Mouse (Mus musculus) forelimb bud, embryonic 11.5 days (tissue): ENCODE data around the gene Neu4.
"Not testable (repeated sequence)": the region's sequence is repeated elsewhere in the genome, so short reads cannot be mapped to it uniquely, and the experiment has no call there.

Experiments
- DNase-seq: peaks from one replicate; pipeline ENCODE4 v3.0.0-alpha.2; 2012; ENCODE audit warnings: low read depth, low spot score

The Neu4 gene

DNA sequence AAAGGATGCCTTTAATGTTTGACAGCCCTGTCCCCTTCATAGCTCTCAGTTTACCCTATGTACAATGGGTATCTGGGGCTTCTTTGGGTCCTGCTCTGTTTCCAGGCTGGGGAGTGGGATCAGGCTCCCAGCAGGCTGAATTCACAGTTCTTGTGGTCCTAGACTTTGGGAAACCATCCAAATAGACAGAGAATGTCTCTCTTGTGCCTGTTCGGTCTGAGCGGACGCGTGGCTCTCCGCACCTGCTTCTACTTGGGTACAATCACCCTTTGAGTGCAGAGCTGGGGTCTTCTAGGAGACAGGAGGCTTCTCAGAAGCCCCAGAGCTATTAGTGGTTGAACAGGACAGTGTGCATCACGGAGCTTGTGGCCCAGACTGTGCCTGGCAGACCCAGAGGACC lies at the start of gene Neu4:
Neu4 (plus strand) TSS at position 301 of the 400 bp plus-strand sequence.
- DNase-seq, result no peak

DNA sequence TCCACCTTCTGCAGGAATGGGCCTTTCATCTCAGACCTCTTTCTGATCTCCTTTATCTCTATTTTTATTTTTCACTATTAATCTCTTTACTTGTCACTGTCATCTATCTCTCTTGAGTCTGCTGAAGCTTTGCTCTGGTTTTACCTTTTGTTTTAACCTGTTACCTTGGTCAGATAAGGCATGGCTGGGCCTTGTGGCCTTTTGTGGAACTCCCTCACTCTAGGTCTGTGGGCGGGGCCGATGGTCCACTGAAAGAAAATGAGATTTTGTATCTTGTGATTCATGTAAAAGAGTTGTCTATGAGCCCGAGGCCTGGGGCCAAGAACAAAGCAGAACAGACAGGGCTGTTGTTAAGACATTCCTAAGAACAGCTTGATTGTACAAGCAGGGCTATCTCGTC lies 49.5 kb upstream of the Neu4 start:
- DNase-seq, result not testable (repeated sequence)

DNA sequence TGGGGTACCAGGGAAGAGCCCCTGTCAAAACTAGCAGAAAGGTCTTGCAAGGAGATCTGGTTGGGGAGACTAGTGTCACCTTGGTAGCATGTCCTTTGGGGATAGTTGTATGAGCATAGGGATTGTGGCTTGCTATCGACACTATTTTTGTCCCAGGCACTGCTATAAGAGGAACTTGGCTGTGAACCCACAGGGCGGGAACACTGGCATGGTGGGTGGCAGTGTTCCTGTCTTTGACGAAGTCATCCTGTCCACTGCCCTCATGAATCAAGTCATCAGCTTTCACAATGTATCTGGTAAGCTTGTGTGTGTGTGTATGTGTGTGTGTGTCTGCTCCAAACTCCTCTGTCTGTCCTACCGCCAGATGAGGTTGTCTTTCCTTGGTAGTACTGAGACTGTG lies 44.5 kb upstream of the Neu4 start:
- not testable (repeated sequence) for DNase-seq

DNA sequence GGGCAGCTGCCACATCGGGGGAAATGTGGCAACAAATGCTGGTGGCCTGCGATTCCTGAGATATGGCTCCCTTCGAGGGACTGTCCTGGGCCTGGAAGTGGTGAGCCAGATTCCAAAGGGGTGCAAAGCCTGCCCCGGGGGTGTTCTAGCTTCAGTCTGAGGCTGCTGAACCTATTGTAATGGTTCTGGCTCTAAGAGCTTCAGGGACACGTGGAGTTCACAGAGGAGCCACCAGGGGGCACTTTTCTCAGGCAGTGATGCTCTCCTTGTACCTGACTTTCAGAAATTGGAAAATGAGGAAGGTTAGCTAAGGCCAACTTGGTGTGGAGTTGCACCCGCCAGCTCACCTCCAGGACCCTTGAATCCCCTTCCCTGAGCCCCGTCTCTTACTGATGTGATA lies 42.0 kb upstream of the Neu4 start:
- not testable (repeated sequence) for DNase-seq

DNA sequence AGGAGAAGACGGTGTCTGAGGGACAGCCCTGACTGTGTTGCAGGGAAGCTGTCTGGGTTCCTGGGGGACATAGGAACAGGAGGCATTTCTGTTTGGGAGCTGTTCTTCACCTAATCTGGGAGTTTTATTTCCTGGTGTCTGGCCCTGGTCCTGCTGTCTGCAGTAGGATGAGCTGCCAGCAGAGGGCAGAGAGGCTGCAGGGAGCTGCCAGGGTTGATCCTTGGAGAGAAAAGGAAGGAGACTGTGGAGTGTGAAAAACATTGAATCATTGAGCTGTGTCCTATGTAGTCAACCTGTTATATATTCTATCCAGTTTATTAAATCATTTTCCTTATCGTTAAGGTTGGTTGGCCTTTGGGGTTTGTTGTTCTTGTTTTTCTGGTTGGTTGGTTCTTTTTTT lies 39.3 kb upstream of the Neu4 start:
- not testable (repeated sequence) for DNase-seq

DNA sequence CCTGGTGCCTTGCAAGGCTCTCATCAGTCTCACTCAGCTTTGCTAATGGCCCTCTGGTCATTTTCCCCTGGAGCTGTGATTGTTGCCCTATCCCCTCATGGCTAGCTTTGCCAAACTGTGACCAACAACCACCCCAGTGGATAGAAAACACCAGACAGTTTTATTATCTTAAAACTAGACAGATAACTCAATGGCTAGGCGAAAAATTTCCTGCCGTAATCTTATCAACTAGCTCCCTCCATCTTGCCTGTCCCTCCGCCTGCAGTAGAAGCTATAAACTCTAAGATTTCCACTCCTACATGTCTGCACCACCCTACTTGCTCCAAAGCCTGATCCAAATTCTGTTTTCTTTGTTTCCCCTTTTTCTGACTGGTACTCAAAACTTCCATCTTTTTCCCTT lies 34.1 kb upstream of the Neu4 start:
- no peak for DNase-seq

DNA sequence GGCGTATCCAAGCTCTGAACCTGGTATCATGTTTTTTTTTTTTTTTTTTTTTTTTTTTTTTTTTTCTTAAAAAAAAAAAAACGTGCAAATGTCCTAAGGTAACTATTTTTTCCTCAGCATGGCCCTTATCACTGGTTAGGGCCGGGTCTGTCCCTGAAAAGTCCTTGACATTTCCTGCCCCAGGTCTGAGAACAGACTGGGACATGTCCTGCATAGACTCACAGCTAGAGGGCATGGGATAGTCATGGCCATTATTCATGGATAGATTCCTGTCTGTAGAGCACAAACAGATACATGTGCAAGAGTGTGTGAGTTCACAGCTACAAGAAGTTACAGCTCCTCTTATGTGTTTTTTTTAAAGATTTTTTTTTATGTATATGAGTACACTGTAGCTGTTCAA lies 31.5 kb upstream of the Neu4 start:
- no peak for DNase-seq

DNA sequence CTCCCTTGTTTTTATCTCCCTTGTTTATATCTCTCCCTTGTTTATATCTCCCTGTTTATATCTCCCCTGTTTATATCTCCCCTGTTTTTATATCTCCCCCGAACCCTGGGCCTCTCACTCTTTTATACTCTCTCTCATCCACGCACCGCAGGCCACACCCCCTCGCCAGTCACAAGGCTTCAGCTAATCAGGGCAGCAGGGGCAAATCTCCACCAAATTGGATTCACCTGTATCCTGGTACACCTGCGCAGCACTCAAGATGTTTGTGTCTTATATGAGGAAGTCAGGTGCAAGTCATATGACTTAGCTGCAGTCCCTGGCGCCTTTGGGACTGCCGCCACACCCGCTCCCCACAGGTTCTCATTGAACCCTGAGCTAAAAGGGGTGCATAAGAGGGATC lies 30.0 kb upstream of the Neu4 start, which contains the start of gene Gal3st2c:
Gal3st2c (plus strand) TSS at position 301 of the 400 bp plus-strand sequence.
- DNase-seq, result not testable (repeated sequence)

DNA sequence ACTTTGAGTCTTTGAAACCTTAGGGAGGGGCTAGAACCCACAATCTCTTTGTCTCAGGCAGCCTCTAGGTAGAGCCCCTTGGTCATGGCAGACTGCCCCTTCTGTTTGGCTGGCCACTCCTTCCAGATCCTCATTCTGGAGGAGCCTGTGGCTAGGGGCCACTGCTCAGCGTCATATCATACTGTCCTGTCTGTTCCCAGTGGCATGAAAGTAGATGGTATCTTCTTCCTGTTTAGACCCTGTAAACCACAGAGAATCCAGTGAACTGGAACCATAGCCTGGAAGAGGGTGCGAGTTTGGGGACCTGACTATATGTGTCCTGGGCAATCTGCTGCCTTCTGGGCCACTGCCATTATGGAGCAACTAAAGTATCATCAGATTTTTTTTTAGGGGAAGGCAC lies 29.2 kb upstream of the Neu4 start:
- not testable (repeated sequence) for DNase-seq

DNA sequence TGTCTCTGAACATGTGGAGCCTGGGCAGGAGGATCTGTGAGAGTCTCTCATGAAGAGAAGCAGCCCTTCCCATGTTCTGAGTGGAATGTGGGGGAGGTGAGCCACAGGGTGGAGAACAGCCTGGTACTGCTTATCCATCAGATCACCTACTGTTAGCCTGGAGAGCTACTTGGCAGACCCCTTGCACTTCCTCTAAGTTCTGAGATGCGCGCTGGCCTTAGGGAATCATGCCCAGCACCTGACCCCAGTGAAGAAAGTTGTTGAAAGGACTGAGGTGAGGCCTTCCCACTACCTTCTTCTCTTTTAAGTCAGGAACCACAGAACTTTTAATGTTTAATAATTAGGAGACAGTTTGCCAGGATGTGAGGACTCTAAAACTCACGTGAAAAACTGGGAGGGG lies 28.8 kb upstream of the Neu4 start:
- not testable (repeated sequence) for DNase-seq

DNA sequence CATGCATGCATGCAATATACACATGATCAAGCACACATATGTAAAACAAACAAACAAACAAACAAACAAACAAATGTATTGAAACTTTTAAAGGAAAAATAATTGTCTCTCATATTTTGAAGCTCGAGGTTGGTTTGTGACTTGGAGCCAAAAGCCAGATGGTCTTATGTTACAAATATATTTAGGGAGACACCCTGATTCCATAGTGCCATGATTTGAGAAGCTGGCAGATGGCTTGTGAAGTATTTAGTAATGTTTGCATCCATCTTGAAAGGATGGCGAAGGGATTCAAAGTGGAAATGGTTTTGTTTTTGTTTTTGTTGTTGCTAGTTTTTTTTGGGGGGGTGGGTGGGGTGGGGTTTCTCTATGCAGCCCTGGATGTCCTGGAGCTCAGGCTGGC lies 19.2 kb upstream of the Neu4 start:
- no peak for DNase-seq

DNA sequence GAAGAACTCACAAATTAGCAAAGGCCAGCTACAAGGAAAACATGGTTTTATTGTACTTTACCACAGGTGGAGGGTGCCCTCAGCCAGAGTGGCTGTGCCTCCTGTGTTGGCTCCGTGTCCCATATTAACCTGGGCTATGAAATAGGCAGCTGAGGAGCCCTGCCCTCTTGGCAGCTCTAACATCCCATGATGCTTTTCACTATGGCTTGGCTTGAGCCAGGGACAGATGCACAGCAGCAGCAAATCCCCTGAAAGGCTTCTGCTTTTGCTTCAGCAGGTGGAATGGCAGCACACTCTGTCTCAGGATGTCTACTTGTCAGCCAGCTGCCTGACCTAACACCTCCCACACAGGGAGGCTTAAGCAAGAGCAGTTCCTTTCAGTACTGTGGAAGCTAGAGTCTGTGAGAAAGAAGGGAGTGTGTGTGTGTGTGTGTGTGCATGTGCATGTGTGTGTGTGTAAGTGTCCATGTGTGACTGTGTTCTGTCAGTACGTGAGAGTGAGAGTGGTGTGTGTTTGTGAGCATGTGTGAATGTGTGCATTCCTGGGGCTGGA lies 14.2 kb upstream of the Neu4 start:
- not testable (repeated sequence) for DNase-seq

DNA sequence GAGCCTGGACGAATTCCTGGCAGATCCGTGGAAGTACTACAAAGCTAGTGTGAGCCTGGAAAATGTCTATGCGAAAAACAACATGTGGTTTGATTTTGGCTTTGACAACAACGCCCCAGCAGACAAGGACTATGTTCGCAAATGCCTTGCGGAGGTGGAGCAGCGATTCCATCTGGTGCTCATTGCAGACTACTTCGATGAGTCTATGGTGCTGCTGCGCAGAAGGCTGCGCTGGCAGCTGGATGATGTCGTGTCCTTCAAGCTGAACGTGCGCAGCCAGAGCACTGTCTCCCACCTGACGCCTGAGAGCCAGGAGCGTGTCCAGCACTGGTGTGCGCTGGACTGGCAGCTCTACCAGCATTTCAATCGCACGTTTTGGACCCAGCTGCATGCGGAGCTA lies 11.4 kb upstream of the Neu4 start:
- not testable (repeated sequence) for DNase-seq

DNA sequence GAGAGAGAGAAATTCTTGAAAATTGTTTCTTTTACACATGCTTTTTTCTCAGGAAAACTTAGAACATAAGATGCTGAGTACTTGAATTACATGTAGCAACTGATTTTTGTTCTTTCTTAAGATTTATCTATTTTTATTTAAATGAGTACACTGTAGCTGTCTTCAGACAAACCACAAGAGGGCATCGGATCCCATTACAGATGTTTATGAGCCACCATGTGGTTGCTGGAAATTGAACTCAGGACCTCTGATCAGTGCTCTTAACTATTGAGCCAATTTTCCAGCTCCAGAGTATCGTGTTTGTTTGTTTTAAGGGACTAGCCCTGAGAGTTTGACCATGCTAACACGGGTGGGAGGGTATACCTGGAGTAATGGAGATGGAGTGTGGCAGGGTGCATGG lies 8.6 kb upstream of the Neu4 start:
- DNase-seq, result no peak

DNA sequence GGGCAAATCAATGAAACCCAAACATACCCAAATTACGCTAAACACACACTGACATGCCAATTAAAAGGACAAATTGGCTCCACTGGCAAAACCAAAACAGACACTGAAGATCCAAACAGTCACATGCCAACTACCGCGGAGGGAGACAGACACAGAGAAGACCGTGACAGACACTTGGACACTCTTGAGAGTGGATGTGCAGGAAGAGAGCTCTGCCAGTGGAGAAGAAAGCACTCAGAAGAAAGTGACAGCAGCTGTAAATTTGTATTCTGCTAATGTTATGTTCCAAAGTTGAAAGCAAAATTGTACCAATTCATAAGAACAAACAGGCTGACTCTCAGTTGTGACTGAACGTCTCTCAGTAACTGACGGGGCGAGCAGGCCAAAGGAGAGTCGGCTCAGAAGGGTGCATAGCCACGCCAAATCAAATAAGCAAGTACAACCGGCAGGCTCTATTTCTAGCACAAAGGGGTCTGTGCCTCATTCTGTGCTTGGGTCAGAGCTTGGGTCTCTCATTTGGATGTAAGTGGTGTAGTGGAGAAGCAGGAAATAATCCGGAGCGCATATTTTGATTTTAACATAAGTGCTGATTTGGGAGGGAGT lies 7.4 kb downstream of the Neu4 start:
- no peak for DNase-seq

DNA sequence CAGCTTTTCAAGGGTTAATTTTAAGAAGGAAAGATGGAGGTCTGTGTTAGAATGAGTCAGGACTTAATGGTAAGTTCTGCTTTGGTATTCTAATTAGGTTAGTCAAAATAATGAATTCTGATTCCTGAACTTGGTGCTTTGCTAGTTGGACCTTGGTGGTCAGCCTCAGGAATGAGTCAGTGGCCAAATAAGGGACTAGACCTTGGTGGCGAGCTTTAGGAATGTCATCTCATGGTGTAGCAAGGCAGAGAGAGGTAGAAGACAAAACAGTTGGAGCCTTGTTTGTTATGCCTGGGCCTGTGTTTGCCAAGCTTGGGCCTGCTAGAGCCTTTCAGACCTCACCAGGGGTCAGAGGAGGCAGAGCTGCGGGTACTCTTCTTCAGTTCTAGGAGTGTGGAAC lies 8.5 kb downstream of the Neu4 start:
- DNase-seq, result no peak

DNA sequence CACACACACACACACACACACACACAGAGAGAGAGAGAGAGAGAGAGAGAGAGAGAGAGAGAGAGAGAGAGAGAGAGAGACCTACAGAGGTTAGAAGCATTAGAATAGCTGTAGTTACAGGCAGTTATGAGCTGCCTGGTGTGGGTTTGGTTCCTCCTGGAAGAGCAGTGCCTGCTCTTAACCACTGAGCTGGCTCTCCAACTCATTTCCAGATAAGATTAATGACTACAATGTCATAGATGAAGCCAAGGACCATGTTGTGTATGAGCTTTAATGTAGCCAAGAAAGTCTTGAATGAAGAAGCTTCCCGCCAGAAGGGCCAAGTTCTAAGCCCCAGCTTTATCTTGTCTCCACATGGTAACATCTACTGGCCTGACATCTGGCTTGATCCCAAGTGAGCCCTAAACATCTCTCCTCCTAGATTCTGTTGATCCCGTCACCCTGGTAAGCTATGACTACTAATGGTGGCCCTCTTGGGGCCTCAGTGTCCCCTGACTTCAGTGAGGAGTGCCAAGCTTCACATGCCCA lies 12.9 kb downstream of the Neu4 start:
- no peak for DNase-seq

DNA sequence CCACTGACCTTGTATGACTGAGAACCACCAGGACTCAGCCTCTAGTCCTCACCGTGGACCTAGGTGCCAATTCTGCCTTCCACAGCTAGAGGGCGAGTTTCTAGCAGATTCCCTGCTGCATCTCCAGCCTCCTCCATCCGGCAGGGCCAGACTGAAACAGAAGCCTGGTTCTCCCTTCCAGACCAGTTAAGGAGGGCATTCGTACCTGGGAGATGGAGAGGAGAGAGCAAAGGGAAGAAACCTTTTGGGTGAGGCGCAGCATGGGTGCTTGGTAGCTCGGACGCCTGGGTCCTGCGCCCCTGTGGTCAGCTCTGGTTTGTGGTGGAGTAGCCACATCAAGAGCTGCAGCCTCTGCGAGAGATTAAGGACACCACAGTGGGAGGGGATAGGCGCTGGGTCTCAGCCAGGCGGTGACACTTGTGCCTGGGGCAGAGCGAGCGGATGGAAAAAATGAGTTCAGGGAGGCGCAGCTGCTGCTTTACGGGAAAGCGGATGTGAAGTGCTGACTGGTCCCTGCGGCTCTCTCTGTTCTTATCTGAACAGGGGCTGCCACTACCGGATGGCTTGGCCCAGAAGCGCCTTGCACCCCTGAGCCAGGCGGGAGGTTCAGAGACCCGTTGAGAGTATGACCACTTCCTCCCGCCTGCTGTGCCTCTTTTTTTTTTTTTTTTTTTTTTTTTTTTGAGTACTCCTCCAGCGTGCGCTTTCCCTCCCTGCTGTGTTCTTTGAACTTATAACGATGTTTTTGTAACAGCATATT lies 14.9 kb downstream of the Neu4 start:
- DNase-seq, result peak; percentile 82

DNA sequence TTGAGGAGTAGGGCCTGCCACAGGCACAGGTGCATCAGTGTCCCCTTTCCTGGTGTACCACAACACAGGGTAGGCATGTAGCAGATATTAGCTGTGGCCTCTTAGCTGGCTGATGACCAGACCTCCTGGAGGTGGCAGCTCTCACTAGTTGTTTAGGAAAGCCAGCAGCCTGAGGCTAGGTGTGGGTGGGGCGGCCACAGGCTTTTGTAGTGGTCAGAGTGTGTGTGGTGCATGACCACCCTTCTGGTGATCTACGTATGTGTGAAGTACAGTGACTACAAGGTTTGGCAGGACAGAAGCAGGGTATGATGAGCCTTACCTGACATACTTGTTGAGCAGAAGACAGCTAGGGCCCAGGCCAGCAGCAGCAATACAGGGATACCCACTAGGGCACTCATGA lies 20.1 kb downstream of the Neu4 start:
- no peak for DNase-seq

DNA sequence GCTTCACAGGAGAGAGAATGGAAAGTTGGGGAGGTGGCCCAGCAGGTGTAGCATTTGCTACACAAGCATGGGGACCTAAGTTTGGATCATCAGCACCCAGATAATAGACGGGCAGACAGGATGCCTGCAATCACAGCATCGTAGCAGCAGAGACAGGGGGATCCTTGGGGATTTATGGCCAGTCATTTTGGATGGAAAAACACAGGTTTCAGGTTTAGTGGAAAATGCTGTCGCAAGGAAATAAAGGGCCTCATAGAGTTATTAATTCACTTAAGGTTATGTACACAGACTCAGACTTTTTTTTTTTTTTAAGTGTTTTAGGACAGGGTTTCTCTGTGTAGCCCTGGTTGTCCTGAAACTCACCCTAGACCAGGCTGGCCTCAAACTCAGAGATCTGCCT lies 25.3 kb downstream of the Neu4 start:
- DNase-seq, result no peak

DNA sequence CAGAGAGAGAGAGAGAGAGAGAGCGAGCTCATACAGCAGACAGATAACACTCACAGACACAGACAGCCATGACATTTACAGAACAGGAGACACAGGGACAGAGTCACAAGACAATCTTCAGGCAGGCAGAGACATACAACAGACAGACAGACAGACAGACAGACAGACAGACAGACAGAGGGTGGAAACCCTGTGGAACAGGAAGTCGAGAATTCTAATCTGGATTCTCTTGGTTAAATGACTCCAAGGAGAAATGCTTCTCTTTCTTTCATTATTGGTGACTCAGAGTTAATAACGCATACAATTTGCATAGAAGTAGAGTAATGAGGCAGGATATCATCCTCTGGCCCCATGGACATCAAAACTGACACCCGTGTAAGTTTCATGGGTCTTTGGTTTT lies 26.3 kb downstream of the Neu4 start:
- no peak for DNase-seq

DNA sequence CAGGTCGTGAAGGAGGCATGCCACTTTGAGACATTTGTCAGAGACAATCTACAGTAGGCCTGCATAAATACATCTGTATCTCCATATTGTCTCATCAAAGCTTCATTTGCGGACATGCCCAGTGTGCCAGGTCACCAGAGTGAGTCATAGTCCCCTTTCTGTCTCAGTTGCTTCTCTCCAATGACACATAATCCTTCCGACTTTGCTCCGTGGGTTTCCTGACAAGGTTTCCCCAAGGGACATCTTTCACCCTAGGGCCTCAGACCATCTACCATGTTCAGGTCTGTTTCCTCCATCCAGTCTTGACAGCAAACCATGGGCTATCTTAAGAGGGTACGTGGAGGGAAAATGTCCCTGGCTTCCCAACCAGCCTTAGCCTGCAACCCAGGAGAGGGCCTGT lies 30.9 kb downstream of the Neu4 start:
- no peak for DNase-seq

DNA sequence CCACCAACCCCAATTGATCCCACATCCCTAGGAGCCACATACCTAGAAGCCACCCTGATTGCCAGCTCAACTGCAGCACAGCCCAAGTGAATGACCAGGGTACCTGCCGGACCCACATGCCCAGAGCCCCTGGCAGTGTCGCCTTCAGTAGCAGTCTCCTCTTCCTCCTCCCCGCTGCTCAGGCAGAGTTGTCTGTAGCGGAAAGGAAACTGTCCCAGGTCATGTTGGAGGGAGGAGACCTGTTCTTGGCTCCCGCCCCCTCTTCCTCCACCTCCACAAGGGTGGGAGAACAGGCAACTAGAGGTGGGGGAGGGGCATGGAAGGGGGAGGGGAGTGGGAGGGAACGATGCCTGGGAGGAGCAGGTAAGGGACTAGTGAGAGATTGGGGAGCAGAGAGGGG lies 32.1 kb downstream of the Neu4 start, which contains the start of gene Pdcd1:
Pdcd1 (minus strand) TSS at position 181 of the 400 bp plus-strand sequence.
- DNase-seq, result no peak
